Mouse (Mus musculus): ENCODE measurements around the gene Galnt11.

DNA sequence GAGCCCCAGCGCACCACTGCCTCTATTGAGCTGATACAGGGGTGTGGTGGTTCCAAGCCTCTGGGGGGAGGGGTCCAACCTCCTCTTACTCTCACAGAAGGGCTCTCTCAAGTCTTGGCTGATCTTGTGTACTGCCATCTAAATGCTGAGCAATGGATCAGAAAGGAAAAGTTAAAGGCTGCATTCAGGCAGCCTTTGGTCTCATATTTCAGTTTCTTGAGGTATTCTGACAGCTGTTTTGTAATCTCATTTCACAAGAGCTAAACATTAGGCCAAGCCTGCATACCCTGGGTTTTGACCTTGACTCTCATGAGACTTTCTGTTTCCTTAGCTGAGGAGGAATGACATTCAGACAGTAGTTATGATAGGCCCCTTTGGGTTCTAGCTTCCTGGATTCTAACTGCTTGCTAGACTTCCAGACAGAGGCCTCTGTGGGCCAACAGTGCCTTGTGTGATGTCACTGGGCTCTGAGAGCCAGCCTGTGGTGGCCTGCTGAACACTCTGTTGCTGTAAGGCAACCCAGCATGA lies 40.6 kb upstream of the Galnt11 start, which contains the start of gene Galntl5:
- no peak for TF ChIP-seq POLR2A (IDR thresholded peaks at IDR 0.05; ENCODE audit: low read depth, low read length)
- TF ChIP-seq CTCF (IDR thresholded peaks at IDR 0.05; ENCODE audit: extremely low read depth, insufficient read depth, insufficient read length, insufficient replicate concordance): no peak

Measured in spleen, adult 2 months (tissue).